Mouse (Mus musculus): ENCODE results near the gene Gm4969. TPM values are rescaled to one million over a fixed set of nuclear protein-coding genes. Genes with fewer than 3 reads are reported as not detected.
A peak's percentile ranks its signal among the peaks of the same experiment; 100 is the strongest.
"Not testable (repeated sequence)": the region's sequence is repeated elsewhere in the genome, so short reads cannot be mapped to it uniquely, and the experiment has no call there.

Gm4969 gene
- total RNA-seq, 2 experiments from 2014 or later, result not detected

DNA sequence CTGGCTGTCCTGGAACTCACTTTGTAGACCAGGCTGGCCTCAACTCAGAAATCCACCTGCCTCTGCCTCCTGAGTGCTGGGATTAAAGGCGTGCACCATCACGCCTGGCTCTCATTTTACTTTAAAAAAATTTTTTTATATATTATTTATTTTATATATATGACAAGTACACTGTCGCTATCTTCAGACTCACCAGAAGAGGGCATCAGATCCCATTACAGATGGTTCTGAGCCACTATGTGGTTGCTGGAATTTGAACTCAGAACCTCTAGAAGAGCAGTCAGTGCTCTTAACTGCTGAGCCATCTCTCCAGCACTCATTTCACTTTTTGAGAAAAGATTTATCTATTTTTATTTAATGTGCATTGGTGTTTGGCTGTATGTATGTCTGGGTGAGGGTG, 47.1 kb downstream of the Gm4969 start:
- not testable (repeated sequence) for DNase-seq

DNA sequence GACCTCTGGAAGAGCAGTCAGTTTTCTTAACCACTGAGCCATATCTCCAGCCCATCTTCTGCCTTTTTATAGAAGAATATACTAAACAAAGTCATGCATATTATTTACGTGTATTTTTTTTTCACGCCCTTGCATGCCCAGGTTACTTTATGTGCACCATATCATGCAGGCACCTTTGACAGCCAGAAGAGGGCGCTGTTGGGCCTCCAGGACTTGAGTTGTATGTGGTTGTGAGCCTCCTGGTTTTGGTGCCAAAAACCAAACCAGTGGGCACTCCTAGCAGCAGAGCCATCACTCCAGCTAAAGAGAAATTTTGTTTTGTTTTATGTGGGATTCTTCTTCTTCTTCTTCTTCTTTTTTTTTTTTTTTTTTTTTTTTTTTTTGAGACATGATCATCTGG, 48.7 kb downstream of the Gm4969 start:
- DNase-seq, result no peak

DNA sequence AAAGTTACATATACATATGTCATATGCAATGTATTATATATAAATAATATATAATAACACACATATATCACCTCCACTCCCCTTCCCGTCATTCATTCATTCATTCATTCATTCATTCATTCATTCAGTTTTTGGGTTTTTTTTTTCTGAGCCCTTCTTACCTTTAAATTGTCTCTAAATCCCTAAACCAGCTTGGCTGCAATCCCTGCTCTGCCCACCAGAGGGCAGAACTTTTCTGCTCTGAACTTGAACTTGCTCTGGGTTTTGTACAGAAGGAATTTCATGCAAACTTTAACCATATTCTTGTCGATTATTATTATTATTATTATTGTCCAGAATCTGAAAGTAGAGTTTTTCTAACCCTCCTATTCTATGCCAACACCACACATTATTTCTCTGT, 49.5 kb downstream of the Gm4969 start:
- DNase-seq, result peak; percentile 60 to 91

- DNase-seq, result no peak
These were observed 50.2 kb downstream of the Gm4969 start for GRCm38 (mm10) chr7:19067935-19068334.

- DNase-seq, result no peak
These were observed 51.1 kb downstream of the Gm4969 start for GRCm38 (mm10) chr7:19067063-19067462.

DNA sequence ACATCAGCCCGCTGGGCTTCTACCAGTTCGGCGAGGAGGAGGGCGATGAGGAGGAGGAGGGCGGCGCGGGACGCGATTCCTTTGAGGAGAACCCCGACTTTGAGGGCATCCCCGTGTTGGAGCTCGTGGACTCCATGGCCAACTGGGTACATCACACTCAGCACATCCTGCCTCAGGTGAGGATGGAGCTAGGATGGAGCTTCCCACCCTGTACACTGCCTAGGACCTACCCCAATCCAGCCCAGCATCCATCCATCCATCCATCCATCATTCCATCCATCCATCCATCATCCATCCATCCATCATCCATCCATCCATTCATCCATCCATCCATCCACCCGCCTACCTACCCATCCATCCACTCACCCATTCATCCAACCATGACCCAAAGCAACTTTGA, 52.3 kb downstream of the Gm4969 start:
- DNase-seq, result no peak

DNA sequence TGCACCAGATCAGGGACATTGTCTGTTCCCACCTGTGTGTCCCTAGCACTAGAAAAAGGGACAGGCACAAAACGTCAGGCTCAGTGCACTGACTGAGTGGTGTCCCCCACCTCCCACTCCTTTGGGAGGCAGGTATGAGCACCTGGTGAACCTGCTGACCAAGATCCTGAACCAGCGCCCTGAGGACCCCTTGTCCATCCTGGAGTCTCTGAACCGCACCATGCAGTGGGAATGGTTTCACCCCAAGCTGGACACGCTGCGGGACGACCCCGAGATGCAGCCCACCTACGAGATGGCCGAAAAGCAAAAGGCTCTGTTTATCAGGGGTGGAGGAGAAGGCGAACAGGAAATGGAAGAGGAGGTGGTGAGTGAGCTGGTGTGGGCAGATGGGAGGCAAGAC, 60.8 kb downstream of the Gm4969 start:
- no peak for DNase-seq

- DNase-seq, result no peak
These were observed 63.1 kb downstream of the Gm4969 start for GRCm38 (mm10) chr7:19055108-19055507.

DNA sequence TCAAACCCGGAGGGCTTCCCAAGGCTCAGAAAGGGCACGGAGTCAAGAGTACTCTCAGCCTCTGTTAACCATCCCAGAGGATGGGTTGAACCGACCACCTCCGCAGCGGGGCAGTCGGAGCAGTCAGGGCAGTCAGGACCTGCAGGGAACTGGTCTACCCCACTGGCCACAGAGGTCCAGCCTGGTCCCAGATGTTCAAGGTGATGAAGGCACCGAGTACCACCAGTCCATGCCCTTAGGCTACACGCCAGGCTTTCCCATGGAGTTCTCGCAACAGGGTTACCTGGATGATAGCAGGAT, 63.4 kb downstream of the Gm4969 start:
- DNase-seq, result no peak

DNA sequence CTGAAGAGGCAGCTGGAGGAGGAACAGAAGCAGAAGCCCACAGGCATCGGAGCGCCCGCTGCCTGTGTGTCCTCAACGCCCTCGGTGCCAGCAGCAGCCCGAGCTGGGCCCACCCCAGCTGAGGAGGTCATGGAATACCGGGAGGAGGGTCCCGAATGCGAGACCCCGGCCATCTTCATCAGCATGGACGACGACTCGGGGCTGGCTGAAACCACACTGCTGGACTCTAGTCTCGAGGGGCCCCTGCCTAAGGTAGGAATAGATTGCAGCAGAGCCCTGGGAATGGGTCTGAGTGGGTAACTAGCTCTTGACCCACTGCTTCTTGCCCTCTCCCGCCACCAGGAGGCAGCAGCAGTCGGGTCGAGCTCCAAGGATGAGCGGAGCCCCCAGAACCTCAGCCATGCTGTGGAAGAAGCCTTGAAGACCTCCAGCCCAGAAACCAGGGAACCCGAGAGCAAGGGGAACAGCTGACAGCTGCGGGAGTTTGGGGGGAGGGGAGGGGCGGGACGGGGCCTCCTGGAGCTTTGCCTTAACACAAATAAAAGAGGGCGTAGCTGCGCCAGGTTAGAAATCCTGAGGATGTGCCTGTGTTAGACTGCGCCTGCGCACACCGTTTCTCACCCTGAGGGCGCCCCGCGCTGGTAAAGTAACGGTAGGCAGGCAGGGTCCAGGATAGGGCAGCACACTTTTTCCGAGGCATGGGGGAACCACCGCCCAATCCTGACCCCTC, 64.0 kb downstream of the Gm4969 start, which contains the start of gene Rsph6a:
TSS of gene Rsph6a (plus strand) at position 644 of the 730 bp plus-strand sequence.
- peak in 1 of 2 experiments; percentile 28 for DNase-seq

GRCm38 (mm10) chr7:19053136-19053532, 65.0 kb downstream of the Gm4969 start:
- DNase-seq, result no peak

DNA sequence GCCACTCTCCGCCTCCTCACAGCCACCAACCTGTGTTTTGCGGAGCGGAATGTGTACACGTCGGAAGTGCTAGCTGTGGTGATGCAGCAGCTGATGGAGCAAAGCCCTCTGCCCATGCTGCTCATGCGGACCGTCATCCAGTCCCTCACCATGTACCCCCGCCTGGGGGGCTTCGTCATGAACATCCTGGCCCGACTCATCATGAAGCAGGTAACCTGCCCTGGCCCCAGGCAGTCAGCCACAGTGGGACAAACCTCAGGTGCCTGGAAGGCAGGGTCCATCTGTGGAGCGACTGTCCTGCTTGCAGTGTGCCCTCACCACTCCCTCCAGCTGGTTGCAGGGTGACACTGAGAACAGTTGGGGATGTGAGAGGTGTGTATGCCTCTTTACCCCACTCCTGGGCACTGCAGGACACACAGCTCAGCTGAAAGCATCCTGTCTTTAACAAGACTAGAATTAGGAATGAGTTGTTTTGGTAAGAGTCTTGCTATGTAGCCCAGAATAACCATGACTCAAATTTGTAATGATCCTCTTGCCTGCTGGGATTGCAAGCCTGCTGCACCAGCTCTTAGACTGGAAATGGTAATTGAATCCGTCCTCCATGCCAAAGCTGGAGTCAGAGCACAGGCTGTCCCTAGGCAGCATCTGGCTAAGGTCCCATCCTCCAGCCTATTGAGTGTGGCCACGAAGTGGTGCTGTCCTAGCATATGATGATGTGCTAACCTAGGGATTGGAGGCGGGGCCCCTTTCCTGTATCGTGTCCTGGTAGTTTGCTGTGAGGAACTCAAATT, 65.6 kb downstream of the Gm4969 start:
- DNase-seq, result no peak

DNA sequence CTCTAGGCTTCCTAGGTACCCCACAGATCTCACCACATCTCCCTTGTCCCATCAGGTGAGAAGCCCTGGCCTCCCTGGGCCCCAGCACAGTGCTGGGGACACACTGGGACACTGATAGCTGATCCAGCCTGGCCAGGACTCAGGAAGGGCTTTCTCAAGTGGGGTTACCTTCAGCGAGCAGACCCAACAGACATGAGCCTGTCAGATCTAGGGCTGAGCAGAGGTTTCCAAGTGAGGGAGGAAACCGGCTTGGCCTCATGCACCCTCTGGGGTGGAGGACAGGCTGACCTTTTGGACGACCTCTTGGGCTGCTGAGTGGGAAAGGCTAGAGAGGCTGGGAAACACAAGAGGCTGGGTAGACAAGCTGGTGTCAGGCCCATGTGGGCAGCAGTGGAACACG, 67.0 kb downstream of the Gm4969 start:
- DNase-seq, result peak; percentile 38 to 43

GRCm38 (mm10) chr7:19050172-19050571, 68.0 kb downstream of the Gm4969 start:
- peak in 1 of 2 experiments; percentile 22 for DNase-seq

DNA sequence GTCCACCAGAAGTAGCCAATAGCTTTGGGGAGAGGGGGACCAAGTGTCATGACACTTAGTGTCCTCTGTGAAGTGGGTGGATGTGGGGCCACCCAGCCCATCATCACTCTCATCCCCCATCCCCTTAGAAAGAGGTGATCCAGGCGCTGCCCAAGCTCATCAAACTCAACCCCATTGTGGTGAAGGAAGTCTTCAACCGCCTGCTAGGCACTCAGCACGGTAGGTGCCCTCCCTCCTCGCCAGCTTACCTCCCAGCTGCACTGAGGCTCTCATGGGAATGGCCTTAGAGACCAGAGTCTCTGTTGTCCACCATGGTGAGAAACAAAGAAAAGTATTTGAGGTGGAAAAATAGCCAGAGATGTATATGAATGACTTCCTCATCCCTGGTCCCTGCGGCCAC, 68.9 kb downstream of the Gm4969 start:
- DNase-seq, result no peak

Small RNA genes lying within 50 kb of the gene (microRNA-seq; reads per million reads assigned to microRNA genes)
- 12.1 to 17.6 reads per million in 2 experiments for gene Mir3100

Other genes with a start within 250 kb of the Gm4969 start
- 1 to 10 TPM; 1.6 to 5.5 TPM for gene Pglyrp1, start 247.0 kb downstream of the Gm4969 start, total RNA-seq (2021)
- 10 to 100 TPM in 1 of 2 experiments, 1 to 10 TPM in 1; 8.8 to 10.2 TPM for gene Ccdc61, start 208.0 kb downstream of the Gm4969 start, total RNA-seq (2021)
- gene Nova2, start 192.5 kb downstream of the Gm4969 start, total RNA-seq (2021), result 1 to 10 TPM; 4.4 to 4.9 TPM
- gene Nanos2, start 131.0 kb downstream of the Gm4969 start, total RNA-seq (2021), result not detected
- 1 to 10 TPM; 3.6 to 4.0 TPM for gene Mypop, start 127.1 kb downstream of the Gm4969 start, total RNA-seq (2021)
- 10 to 100 TPM; 22.4 to 23.1 TPM for gene Irf2bp1, start 114.3 kb downstream of the Gm4969 start, total RNA-seq (2021)
- not detected for gene Foxa3, start 94.8 kb downstream of the Gm4969 start, total RNA-seq (2021)
- 10 to 100 TPM; 85.2 to 93.9 TPM for gene Sympk, start 94.0 kb downstream of the Gm4969 start, total RNA-seq (2021)
- gene Rsph6a, start 63.7 kb downstream of the Gm4969 start, total RNA-seq (2021), result not detected
- 10 to 100 TPM; 44.6 to 46.6 TPM for gene Dmwd, start 42.1 kb downstream of the Gm4969 start, total RNA-seq (2021)
- gene Dmpk, start 34.5 kb downstream of the Gm4969 start, total RNA-seq (2021), result 100 to 1,000 TPM; 503 to 516 TPM
- 1 to 10 TPM; 5.6 to 6.8 TPM for gene Six5, start 23.8 kb downstream of the Gm4969 start, total RNA-seq (2021)
- gene Fbxo46, start 1.5 kb upstream of the Gm4969 start, total RNA-seq (2021), result 1 to 10 TPM; 5.5 to 5.7 TPM
- gene Qpctl, start 30.9 kb upstream of the Gm4969 start, total RNA-seq (2021), result 1 to 10 TPM; 4.0 to 4.2 TPM
- gene Snrpd2, start 31.4 kb upstream of the Gm4969 start, total RNA-seq (2021), result 10 to 100 TPM; 60.8 to 61.3 TPM
- under 1 TPM in 1 of 2 experiments, not detected in 1; 0.13 TPM for gene Gipr, start 47.8 kb upstream of the Gm4969 start, total RNA-seq (2021)
- gene Eml2, start 58.1 kb upstream of the Gm4969 start, total RNA-seq (2021), result 10 to 100 TPM; 36.7 to 38.7 TPM
- gene Gpr4, start 94.2 kb upstream of the Gm4969 start, total RNA-seq (2021), result 1 to 10 TPM; 5.5 to 7.1 TPM
- 10 to 100 TPM; 65.1 to 70.8 TPM for gene Opa3, start 110.0 kb upstream of the Gm4969 start, total RNA-seq (2021)
- gene Vasp, start 153.4 kb upstream of the Gm4969 start, total RNA-seq (2021), result 10 to 100 TPM; 26.7 to 27.7 TPM
- gene Ppm1n, start 161.7 kb upstream of the Gm4969 start, total RNA-seq (2021), result not detected
- 100 to 1,000 TPM; 124 to 132 TPM for gene Rtn2, start 164.3 kb upstream of the Gm4969 start, total RNA-seq (2021)
- gene Fosb, start 191.7 kb upstream of the Gm4969 start, total RNA-seq (2021), result 1 to 10 TPM in 1 of 2 experiments, under 1 TPM in 1; 0.62 to 1.0 TPM
- 10 to 100 TPM; 43.5 to 50.3 TPM for gene Ercc1, start 226.4 kb upstream of the Gm4969 start, total RNA-seq (2021)
- 1 to 10 TPM; 9.6 to 10.0 TPM for gene Cd3eap, start 241.1 kb upstream of the Gm4969 start, total RNA-seq (2021)
- 10 to 100 TPM; 38.2 to 42.9 TPM for gene Ppp1r13l, start 241.4 kb upstream of the Gm4969 start, total RNA-seq (2021)

Data from heart, adult 18-20 months (tissue).